Mouse (Mus musculus) testis, adult 2 months (tissue): ENCODE results near the gene Cmbl. TPM values are rescaled to one million over a fixed set of nuclear protein-coding genes. Genes with fewer than 3 reads are reported as not detected.

Experiments used
- H3K27ac ChIP-seq: fragments of 200-500 bp; 2 replicates; pipeline ENCODE4 v1.5.1; 2012; ENCODE audit warnings: low read depth, low read length; ENCODE audit not compliant: control insufficient read depth, insufficient read depth
- H3K27me3 ChIP-seq: fragments of 200-500 bp; 2 replicates; pipeline ENCODE4 v1.6.1; 2012; ENCODE audit warnings: mild to moderate bottlenecking, low read length, moderate library complexity; ENCODE audit not compliant: control insufficient read depth, insufficient read depth
- H3K36me3 ChIP-seq: fragments of 200-500 bp; 2 replicates; pipeline ENCODE4 v1.6.1; 2012; ENCODE audit warnings: mild to moderate bottlenecking, low read length; ENCODE audit not compliant: control insufficient read depth, insufficient read depth
- H3K4me1 ChIP-seq: fragments of 200-500 bp; 2 replicates; pipeline ENCODE4 v1.6.1; 2012; ENCODE audit warnings: low read length; ENCODE audit not compliant: control insufficient read depth, insufficient read depth
- H3K4me3 ChIP-seq: fragments of 200-500 bp; 2 replicates; pipeline ENCODE4 v1.5.1; 2012; ENCODE audit warnings: low read depth, mild to moderate bottlenecking, low read length, moderate library complexity, mixed read lengths; ENCODE audit not compliant: control insufficient read depth
- CTCF ChIP-seq: fragments of 200-500 bp; IDR thresholded peaks from 2 replicates; pipeline ENCODE4 v1.5.1; 2012; ENCODE audit warnings: low read depth, mild to moderate bottlenecking, inconsistent platforms, low read length, moderate library complexity; ENCODE audit not compliant: control insufficient read depth, insufficient read depth, insufficient replicate concordance
- POLR2A ChIP-seq: fragments of 200-500 bp; IDR thresholded peaks from 2 replicates; pipeline ENCODE4 v1.6.1; 2012; ENCODE audit warnings: low read depth, mild to moderate bottlenecking, inconsistent platforms, low read length, moderate library complexity; ENCODE audit not compliant: control insufficient read depth
- polyA plus RNA-seq: library from polyadenylated mRNA; depleted of rRNA; stranded (reverse); fragments of >200 nt; gene quantifications from 2 replicates; pipeline ENCODE4 v1.2.3, GENCODE M21; 2012

Gene Cmbl
- polyA plus RNA-seq, 1 experiment: 12.8 TPM

DNA sequence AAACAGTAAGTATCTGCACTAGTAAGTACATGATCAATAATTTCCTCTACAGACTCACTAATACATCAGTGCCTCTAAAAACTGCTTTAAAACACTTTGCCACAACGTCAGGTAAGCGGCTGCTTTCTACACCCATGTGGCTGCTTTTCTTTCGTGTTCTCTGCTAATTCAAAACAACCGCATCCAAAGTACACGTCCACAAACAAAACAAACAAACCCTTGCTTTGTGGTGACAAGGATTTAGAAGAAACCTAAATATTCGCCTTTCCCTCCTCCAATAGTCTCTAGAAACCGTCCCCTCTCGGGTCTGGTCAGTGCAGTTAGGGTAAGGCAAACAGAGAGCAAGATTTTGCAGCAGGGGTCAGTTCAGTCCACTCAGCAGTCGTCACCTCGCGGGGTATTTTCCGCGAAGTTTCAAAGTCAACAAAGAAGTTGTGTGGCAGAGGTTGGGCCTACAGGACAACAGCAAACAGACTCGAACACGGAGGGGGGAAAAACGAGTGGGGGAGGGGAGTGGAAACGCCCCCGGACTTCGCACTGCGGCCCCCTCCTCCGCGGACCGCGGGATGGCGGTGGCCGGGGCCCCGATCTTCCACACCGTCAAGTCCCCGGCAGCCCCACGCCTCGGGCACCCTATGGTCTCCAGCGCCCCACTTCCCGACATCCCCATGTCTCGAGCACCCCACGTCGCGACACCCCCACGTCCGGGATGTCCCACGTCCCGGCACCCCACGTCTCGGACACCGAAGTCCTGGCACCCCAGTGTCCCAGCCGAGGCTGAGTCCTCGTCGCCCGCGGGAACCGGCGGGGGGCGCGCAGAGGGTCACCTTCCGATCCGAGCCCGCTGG is 35.2 kb upstream of the Cmbl start:
- no peaks in the 10 kb centered on the region for H3K36me3 ChIP-seq
- H3K4me1 ChIP-seq: peaks cover 6% of the 10 kb centered on the region
- H3K27me3 ChIP-seq: no peaks in the 10 kb centered on the region
- H3K4me3 ChIP-seq: peak overlapping the region; percentile 99
- peak overlapping the region; percentile 95 for H3K27ac ChIP-seq
- 0 out of 2 replicates have a peak, but pooled peaks have one; percentile 21 for TF ChIP-seq POLR2A
- no peak for TF ChIP-seq CTCF

DNA sequence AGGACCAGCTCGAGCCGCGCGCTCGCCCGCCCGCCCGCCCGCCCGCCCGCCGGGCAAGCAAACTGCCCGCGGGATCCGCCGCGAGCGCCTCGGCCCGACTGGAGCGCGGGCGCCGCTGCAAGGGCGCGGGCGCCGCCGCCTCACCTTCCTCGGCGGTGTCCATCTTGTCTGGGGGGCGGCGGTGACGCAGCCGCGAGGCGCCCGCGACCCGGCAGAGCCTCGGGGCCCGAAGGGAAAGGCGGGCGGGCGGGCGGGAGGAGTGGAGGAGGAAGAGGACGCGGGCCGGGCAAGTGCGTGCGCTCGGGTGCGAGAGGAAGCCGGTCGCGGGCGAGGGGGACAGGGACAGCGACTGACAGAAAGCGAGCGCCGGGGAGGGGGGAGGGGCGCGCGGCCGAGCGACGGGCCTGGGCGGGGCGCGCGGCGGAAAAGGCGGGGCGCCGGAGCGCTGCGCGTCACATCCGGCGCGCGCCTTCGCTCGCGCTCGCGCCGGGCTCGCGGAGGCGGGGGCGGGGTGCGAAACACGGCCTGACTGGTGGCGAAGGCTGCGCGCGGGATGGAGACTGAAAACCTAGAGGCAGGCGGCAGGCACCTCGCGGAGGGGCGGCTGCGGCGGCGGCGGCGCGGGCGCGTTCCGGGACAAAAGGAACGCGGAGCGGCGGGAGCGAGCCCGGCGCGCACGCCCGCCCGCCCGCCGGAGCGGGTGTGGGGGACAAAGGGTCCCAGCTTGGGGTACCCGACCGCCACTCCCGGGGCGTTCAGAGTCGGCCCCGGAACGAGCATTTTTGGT is 34.3 kb upstream of the Cmbl start, which contains the start of gene March6:
Gene March6 (minus strand): TSS at position 395 of the 787 bp plus-strand sequence.
- Histone ChIP-seq H3K4me1 (peaks cover 6% of the 10 kb centered on the region), H3K27ac (peak within 1 kb of the TSS; percentile 95), H3K36me3 (no peaks in the 10 kb centered on the region), H3K4me3 (peak within 1 kb of the TSS; percentile 99), H3K27me3 (no peaks in the 10 kb centered on the region)
- no peak for TF ChIP-seq CTCF
- TF ChIP-seq POLR2A: peak; percentile 59; the same call in 1 of the 2 replicates

DNA sequence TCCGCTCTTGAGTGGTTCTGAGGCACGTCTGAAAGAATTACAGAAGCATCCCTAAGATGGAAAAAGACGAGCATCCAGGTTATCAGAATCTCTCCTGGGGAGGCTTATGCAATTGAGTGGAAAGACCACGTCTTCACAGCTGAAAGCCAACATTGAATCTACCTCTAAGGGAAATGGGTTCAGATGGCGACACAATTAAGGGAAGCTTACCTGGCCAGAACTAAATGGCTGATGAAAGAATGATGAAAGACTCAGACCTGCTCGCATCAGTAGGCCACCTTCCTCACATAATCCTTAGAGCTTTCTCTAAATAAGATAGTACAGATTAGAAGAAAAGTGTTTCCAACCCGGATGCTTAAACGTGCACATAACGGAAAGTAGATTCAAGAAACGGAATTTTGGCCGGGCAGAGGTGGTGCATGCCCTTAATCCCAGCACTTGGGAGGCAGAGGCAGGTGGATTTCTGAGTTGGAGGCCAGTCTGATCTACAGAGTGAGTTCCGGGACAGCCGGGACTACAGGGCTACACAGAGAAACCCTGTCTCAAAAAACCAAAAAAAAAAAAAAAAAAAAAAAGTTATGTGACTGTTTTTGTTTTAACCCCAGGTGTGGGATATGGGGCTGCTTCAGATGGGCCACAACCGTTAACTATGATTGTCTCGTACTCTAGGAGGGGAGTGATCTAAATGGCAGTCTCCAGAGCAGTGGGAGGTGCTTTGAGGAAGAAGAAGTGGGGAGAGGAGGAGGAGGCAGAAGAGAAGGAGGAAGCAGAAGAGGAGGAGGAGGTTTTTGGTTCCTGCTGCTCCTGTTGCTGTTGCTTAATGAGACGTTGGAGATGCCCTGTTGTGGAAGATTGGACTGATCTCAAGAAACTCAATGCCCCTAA is 33.5 kb upstream of the Cmbl start:
- H3K27me3 ChIP-seq: no peaks in the 10 kb centered on the region
- peak overlapping the region; percentile 99 for H3K4me3 ChIP-seq
- peak overlapping the region; percentile 80 for H3K27ac ChIP-seq
- no peak for TF ChIP-seq POLR2A
- no peak for TF ChIP-seq CTCF
- no peaks in the 10 kb centered on the region for H3K36me3 ChIP-seq
- peaks cover 10% of the 10 kb centered on the region for H3K4me1 ChIP-seq

DNA sequence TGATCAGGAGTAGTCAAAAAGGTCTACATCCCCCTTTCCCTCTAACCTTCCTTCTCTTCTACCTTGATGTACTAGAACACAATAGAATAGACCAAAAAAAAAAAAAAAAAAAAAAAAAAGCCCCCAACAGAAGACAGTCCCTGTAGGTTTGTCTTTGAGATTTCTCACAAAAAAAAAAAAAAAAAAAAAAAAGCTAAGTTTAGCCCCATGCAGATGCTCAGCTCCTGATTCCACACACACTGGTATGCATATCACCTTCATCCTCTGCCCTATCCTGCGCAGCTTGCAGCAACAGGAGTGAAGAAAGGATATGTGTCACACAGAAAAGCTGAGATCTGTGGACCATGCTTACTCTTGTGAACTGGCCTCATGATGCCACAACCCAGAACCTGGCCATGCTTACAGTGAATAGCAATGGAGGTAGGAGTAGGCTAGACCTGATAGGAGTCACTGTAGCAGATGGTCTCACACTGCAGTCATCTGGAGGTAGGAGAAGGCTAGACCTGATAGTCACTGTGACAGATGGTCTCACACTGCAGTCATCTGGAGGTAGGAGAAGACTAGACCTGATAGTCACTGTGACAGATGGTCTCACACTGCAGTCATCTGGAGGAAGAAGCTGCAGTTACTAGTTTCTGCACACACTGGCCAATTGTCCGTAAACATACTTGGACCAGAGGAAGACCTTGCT is 32.7 kb upstream of the Cmbl start:
- no peaks in the 10 kb centered on the region for H3K27me3 ChIP-seq
- TF ChIP-seq POLR2A (no peak), CTCF (no peak)
- H3K4me3 ChIP-seq: no peak overlapping the region
- H3K4me1 ChIP-seq: peaks cover 10% of the 10 kb centered on the region
- H3K27ac ChIP-seq: no peak overlapping the region
- no peaks in the 10 kb centered on the region for H3K36me3 ChIP-seq

DNA sequence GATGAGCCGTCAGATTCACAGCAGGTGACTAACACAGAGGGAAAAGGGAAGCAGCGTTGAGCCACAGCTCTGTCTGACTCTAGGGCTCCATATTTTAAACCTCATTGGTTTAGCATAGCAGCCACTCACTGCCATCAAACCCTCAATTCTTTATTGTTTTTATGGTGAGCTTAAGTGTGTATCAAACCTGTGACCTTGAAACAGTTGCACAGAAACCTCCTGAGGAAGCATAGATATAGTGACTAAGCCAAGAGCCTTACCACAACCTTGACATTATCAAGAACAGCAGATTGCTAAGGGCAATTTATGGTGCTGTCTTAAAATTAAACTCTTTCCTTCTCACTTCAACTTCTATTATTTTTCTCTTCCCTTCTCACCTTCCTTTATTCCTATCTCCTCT is 31.7 kb upstream of the Cmbl start:
- H3K4me1 ChIP-seq: peaks cover 10% of the 10 kb centered on the region
- no peak overlapping the region for H3K27ac ChIP-seq
- H3K36me3 ChIP-seq: no peaks in the 10 kb centered on the region
- TF ChIP-seq CTCF (no peak), POLR2A (no peak)
- no peaks in the 10 kb centered on the region for H3K27me3 ChIP-seq
- no peak overlapping the region for H3K4me3 ChIP-seq

DNA sequence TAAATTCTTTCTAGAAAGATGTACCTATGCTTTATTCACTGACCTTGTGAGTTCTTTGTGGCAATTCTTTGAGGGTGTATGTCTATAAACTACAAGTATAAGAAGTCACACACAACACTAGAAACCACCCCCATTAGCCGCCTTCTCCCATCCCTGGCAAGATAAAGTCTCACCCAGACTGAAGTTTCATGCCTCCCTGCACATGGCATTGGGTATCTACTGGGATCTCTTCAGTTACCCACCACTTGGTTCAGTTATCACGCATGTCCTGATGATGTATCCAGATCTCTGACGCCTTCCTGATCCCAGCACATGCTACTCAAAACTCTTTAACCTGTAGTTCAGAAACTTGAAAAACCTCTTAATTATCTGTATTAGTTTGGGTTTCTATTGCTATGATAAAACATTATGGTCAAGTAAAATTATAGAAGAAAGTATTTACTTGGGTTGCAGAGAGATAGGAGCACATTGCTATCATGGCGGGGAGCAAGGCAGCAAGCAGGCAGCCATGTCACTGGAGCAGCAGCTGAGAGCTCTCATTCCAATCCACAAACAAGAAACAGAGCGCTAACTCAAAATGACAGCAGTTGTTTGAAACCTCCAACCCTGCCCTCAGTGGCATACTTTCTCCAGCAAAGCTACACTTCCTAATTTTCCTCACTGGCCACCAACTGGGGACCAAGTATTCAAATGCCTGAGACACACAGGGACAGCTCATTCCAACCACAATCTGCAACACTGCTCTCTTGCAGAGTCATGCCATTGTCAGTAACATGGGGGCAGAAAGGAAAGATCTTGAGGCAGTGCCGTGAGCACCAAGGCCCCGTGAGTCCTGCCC is 30.5 kb upstream of the Cmbl start:
- Histone ChIP-seq H3K27me3 (no peaks in the 10 kb centered on the region), H3K4me3 (no peak overlapping the region), H3K4me1 (peaks cover 10% of the 10 kb centered on the region), H3K36me3 (no peaks in the 10 kb centered on the region), H3K27ac (no peak overlapping the region)
- TF ChIP-seq POLR2A (no peak), CTCF (no peak)
